Mouse (Mus musculus) brain, embryonic 18.5 days (tissue): ENCODE measurements at regions not wholly inside any gene's neighbourhood (a gene's known extent, or its start where the extent isn't known, plus 50 kb on each side); places are given as distances from the start of the nearest gene placed in this dataset.
A peak's percentile ranks its signal among the peaks of the same experiment; 100 is the strongest.

ENCODE experiments used
- DNase-seq: peaks from one replicate; pipeline ENCODE4 v3.0.0-alpha.2; 2012; ENCODE audit warnings: low read depth, low spot score

- DNase-seq: no peak
Measured at GRCm38 (mm10) chr17:45893094-45893493, 139.1 kb downstream of the Vegfa start.

DNA sequence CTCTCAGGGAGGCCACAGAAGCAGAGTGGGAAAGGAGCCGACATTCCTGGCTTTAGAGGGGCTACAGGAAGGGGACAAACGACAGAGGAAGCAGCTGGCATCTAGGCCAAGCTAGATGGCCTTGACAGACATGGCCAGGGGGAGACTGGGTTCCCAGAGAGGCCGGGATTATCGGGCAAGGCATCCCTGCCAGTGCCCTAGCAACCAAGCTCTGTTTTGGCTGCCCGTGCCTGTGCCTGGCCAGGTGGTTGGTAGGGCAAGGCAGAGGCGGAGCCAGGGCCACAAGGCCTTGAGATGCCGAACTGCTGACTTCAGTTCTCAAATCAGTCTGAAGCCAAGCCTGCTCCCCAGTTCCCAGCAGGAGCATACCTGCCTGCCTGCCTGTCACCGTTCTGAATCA, 142.7 kb downstream of the Vegfa start:
- no peak for DNase-seq

DNA sequence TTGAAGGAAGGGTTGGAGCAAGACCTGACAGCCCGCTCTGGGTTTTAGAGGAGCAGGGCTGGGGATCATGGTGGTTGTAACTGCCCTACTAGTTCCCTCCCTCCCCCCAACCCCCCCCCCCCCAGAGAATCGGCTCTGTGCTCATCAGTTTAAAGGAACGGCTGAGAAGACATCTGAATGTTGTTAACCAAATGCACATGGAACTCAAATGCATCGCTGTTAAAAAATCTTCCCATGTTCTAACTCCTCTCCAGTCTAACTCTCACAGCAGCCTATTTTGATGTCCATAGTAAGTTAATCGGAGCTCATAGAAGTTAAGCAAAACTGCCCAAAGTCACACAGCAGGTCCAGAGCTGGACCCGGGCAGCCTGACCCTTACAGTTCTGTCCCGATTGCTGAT, 143.1 kb downstream of the Vegfa start:
- no peak for DNase-seq

DNA sequence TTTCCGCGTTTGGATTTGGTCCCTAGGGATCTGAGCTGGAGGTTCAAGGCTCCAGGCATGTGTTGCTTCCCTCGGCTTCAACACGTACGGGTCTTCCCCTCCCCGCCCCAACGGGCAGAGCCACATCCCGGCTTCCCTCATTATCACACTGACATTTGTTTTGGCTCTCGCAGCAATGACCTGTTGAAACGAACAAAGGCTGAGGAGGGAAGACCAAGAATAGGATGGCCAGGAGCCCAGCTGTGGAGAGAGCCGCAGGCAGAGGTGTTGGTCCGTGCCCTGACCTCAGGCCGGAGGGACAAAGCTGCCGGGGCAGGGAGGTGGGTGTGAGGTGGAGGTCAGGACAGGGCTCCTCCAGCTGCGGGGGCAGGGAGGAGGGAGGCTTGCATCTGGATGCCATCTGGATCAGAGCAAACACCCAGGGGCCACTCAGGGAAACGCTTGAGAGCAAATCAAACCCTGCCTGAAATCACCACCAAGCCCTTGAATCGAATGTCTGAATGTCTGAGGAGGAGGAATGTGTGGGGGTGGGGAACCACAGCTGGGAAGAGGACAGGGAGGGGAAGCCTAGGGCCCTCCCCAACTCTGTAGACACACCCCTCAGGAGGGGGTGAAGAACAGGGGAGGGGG, 145.6 kb downstream of the Vegfa start:
- DNase-seq: no peak

- no peak for DNase-seq
Measured at GRCm38 (mm10) chr17:45885461-45886336, 146.5 kb downstream of the Vegfa start.

GRCm38 (mm10) chr17:45884021-45884722, 148.0 kb downstream of the Vegfa start:
- no peak for DNase-seq

- DNase-seq: no peak
Measured at GRCm38 (mm10) chr17:45882682-45883081, 149.0 kb upstream of the 1600014C23Rik start.

DNA sequence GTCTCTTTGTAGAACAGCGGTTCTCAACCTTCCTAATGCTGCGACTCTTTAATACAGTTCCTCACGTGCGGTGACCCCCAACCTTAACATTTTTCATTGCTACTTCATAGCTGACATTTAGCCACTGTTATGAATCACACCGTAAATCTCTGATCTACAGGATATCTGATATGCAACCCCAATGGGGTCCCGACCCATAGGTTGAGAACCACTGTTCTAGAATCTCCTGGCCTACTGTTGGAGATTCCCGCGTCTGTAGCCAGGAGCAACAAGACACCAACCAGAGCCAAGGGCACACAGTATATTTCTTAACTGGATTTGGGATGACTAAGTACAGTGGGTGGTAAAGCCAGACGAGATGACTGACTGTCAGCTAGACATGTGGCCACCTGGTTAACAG, 147.6 kb upstream of the 1600014C23Rik start:
- DNase-seq: no peak

- DNase-seq: no peak
Measured at GRCm38 (mm10) chr17:45880761-45881160, 147.1 kb upstream of the 1600014C23Rik start.

- DNase-seq: no peak
Measured at GRCm38 (mm10) chr17:45879478-45880250, 146.0 kb upstream of the 1600014C23Rik start.

- DNase-seq: no peak
Measured at GRCm38 (mm10) chr17:45878394-45878793, 144.8 kb upstream of the 1600014C23Rik start.

DNA sequence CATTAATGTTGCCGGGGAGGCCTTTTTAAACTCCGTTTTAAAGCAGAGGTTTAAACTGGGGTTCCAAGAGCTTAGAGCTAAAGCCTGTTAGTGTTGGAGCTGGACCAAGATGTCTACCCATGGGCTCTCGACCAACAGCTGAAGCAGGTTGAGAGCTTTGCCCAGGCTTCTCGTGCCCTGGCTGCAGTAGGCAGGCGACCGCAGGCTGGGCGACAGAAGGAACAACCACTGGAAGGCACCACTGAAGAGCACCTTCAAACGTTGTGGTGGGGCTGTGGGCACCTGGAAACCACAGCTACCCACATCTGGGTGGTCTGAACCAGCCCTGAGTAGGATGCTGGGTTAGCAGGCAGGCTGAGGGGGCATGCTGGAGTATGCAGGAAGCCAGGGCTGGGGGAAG, 141.7 kb upstream of the 1600014C23Rik start:
- DNase-seq: no peak

DNA sequence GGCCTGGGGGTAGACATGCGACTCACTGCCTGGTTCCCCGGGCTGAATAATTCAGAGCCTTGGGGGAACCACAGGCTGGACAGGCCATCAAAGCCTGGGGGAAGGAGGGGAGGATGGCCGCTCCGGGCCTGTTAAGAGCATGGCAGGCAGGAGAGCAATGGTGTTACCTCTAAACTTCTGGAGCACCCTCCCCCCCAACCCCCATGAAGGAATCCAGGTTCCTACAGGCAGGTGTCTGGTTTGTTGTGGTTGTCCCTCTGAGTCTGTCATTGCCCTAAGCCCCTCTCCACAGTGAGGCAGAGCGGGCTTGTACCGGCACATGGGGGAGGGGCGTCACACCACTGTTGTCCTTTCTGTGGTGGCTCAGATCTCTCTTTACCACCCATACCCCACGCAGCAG, 140.4 kb upstream of the 1600014C23Rik start:
- DNase-seq: no peak

GRCm38 (mm10) chr17:45873200-45873955, 139.7 kb upstream of the 1600014C23Rik start:
- peak; percentile 26 for DNase-seq

- no peak for DNase-seq
Measured at GRCm38 (mm10) chr17:45871666-45872653, 138.3 kb upstream of the 1600014C23Rik start.

DNA sequence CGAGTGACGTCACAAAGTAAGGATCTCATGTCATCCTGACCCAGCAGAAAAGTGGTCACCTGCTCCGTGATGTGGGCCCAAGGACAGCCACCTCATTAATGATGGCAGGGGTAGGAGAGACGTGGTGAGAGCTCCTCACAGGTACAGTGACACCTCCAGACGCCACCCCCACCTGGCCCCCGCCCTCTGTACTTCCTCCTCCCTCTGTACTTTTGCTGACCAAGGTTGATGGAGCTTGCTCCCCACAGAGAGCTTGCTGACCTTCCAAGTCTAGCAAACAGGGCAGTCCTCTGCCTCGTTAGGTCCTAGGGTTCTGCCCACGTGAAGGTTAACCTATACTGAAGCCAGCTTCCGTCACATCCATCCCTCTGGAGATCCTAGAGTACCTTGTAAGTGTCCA, 137.4 kb upstream of the 1600014C23Rik start:
- no peak for DNase-seq

DNA sequence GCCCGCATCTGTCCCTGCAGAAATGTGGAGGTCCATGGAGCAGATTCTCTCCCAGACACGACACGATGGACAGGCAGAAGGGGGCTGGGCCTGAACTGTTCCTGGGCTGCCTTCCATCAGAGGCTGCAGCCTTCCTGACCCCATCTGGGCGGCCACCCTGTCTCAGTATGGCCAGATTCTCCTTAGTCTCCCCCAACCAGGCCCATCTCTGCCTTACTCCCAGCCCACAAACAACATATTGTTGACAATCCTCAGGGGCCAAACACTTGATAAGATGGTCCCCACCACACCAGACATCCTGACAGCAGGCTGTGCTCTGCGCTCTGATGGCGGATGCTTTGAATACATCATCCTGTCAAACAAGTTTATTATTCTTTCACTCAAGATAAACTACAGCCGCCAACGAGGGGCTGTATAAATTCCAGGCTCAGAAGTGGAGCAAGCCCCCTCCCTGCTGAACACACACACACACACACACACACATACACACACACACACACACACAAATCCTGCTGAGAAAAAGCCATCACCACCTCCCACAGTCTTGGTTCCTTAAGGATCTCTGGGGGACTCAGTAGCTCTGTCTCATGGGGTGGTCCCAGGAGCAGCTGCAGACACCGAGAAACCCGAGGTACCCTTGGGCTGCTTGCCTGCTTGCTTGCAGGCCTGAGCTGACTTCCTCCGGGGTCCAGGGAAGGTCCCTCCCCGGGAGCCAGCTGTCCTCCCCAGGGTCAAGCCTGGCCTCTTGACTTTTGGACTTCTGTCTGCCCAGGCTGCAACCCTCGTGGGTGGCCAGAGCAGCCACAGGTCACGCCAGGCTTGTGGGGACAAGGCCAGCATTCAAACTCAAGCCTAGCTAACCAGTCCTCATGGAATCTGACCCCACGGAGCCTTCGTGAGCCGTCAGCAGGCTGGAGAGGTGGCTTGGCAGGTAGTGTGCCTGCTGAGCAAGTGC, 135.6 kb upstream of the 1600014C23Rik start:
- DNase-seq: no peak

DNA sequence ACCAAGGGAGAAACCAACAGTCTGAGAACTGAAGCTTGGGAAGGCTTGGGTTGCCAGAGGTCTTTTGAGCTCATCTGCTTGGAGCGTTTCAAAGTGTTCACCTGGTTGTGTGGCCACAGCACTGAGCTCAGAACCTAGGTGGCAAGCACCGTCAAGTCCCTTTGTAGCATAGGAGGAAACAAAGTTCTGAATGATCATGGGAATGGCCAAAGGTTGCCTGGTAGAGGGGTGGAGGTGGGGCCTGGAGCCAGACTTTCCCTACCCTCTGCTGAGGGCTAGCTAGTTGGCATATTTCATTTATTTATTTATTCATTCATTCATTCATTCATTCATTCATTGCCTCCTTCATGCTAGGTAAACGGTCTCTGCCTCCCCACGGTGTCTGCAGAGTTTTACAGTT, 134.9 kb upstream of the 1600014C23Rik start:
- DNase-seq: no peak

DNA sequence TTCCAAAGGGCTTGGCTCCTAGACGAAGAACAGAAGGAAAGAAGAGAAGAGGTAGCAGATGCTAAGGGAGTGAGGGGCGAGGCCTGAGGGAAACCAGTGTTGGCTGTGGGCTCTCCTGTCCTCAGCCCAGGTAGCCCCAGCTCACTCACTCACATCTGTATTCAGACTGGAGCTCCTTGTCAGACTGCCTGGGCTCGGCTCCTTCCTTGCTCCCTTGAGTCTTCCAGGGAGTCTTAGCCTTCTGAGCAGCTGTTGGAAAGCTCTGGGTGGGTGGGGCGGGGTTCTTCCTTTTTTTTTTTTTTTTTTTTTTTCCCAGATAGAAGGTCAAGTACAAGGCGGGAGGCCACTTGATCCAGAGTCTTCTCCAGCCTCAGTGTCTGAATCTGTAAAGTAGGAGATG, 134.1 kb upstream of the 1600014C23Rik start:
- DNase-seq: no peak
